Mouse (Mus musculus) midbrain, embryonic 15.5 days (tissue): Measurements from ENCODE around the gene Sco1. TPM values are rescaled to one million over a fixed set of nuclear protein-coding genes. Genes with fewer than 3 reads are reported as not detected.

Source experiments
- ATAC-seq: fragments of 200-750 bp; cut with Nextera tagmentation; replicated peaks from 2 replicates; pipeline ENCODE4 v1.8.0; 2017; ENCODE audit warnings: moderate TSS enrichment
- H3K27ac ChIP-seq: fragments of 300-500 bp; sonication (generic); 2 replicates; pipeline ENCODE4 v1.5.1; 2015; ENCODE audit warnings: mild to moderate bottlenecking, inconsistent platforms
- H3K27me3 ChIP-seq: fragments of 300-500 bp; sonication (generic); replicated peaks from 2 replicates; pipeline ENCODE4 v1.6.1; 2015; ENCODE audit warnings: inconsistent platforms
- H3K36me3 ChIP-seq: fragments of 300-500 bp; sonication (generic); replicated peaks from 2 replicates; pipeline ENCODE4 v1.6.1; 2015; ENCODE audit warnings: inconsistent platforms
- H3K4me1 ChIP-seq: fragments of 300-500 bp; sonication (generic); 2 replicates; pipeline ENCODE4 v1.6.1; 2015; ENCODE audit warnings: inconsistent platforms
- H3K4me2 ChIP-seq: fragments of 300-500 bp; sonication (generic); 2 replicates; pipeline ENCODE4 v1.6.1; 2015; ENCODE audit warnings: inconsistent platforms, mild to moderate bottlenecking, moderate library complexity
- H3K4me3 ChIP-seq: fragments of 300-500 bp; sonication (generic); 2 replicates; pipeline ENCODE4 v1.5.1; 2015; ENCODE audit warnings: mild to moderate bottlenecking, inconsistent platforms
- H3K9ac ChIP-seq: fragments of 300-500 bp; sonication (generic); 2 replicates; pipeline ENCODE4 v1.6.1; 2015; ENCODE audit warnings: mild to moderate bottlenecking, inconsistent platforms
- H3K9me3 ChIP-seq: fragments of 300-500 bp; sonication (generic); 2 replicates; pipeline ENCODE4 v1.6.1; 2016; ENCODE audit warnings: inconsistent platforms
- WGBS: fragments of 180-500 bp; shearing (Covaris S2); methylation state at CpG from one replicate; pipeline ENCODE4 v1.1.7; 2015; ENCODE audit warnings: mixed read lengths; 5-methylcytosine and 5-hydroxymethylcytosine counted together
- polyA plus RNA-seq: library from polyadenylated mRNA; unstranded; fragments of >200 nt; fragmentation: Nextera tagmentation; extraction: Ambion mirVana; gene quantifications from 2 replicates; pipeline ENCODE4 v1.2.1, GENCODE M21; 2015

Gene Sco1
- polyA plus RNA-seq, 1 experiment from 2014 or later, result 13.5 TPM

- WGBS, result 13% methylated on average over 6 of the region's 6 CpGs
- Histone ChIP-seq H3K9me3 (no peaks in the 10 kb centered on the region), H3K4me3 (no peak overlapping the region), H3K27me3 (0 out of 2 replicates have a peak, but pooled peaks cover 5% of the 10 kb centered on the region), H3K27ac (no peak overlapping the region), H3K9ac (no peak overlapping the region), H3K4me1 (peaks cover 17% of the 10 kb centered on the region), H3K36me3 (no peaks in the 10 kb centered on the region), H3K4me2 (peak overlapping the region; percentile 59)
- no peak for ATAC-seq
Observed at GRCm38 (mm10) chr11:67023802-67024340, 28.6 kb upstream of the Sco1 start.

GRCm38 (mm10) chr11:67024867-67025477 lies 27.5 kb upstream of the Sco1 start, which contains the start of gene Tmem220:
Tmem220 (plus strand) TSS chr11:67025154.
- Histone ChIP-seq H3K4me2 (peak within 1 kb of the TSS; percentile 59), H3K4me3 (peak within 1 kb of the TSS; percentile 38), H3K27me3 (0 out of 2 replicates have a peak, but pooled peaks cover 5% of the 10 kb centered on the region), H3K27ac (no peak within 1 kb of the TSS), H3K36me3 (no peaks in the 10 kb centered on the region), H3K9me3 (no peaks in the 10 kb centered on the region), H3K4me1 (peaks cover 17% of the 10 kb centered on the region), H3K9ac (peak within 1 kb of the TSS; percentile 27; the same call in 1 of the 2 replicates)
- 2% methylated on average over 35 of the region's 35 CpGs for WGBS
- ATAC-seq, result peak; percentile 95

DNA sequence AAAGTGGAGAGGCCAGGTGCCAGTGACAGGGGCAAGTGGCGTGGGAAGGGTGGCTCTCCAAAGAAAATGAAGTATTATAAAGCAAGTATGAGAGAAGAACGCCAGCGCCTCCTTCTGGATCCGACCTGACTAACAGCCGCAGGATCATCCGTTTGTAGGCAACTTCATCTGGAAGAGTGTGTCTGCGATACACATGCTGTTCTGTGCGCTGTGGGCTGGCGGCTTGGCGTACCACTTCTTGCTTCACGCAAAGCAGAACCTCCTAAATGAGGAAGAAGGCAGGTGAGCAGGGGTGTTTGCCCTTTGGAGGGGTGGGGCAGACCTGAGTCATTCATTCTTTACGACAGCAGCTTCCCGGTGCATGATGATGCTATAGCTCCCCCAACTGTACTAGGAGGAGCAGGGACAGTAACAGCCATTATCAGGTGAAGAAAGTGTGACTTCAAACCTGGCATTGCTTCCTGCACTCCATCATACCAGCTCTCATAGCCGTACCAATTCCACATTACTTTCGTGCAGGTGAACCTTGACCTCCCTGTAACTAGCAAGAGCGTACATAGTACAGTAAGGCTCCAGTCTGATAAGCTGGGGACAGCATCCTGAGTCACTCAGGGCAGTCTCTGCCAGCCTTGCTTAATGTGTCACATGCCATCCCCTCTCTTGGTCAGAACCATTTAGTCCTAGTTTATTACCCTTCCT lies 21.4 kb upstream of the Sco1 start:
- Histone ChIP-seq H3K27me3 (no peaks in the 10 kb centered on the region), H3K9ac (no peak overlapping the region), H3K9me3 (no peaks in the 10 kb centered on the region), H3K27ac (no peak overlapping the region), H3K4me3 (no peak overlapping the region), H3K4me2 (no peak overlapping the region), H3K36me3 (no peaks in the 10 kb centered on the region), H3K4me1 (no peaks in the 10 kb centered on the region)
- WGBS, result 64% methylated on average over 16 of the region's 16 CpGs
- ATAC-seq, result no peak

GRCm38 (mm10) chr11:67031603-67031915 lies 20.9 kb upstream of the Sco1 start:
- H3K4me2 ChIP-seq, result no peak overlapping the region
- no peak overlapping the region for H3K27ac ChIP-seq
- H3K4me3 ChIP-seq, result no peak overlapping the region
- no peak for ATAC-seq
- H3K9ac ChIP-seq, result no peak overlapping the region
- no peaks in the 10 kb centered on the region for H3K27me3 ChIP-seq
- no peaks in the 10 kb centered on the region for H3K9me3 ChIP-seq
- H3K4me1 ChIP-seq, result no peaks in the 10 kb centered on the region
- WGBS, result 79% methylated on average over 2 of the region's 2 CpGs
- H3K36me3 ChIP-seq, result no peaks in the 10 kb centered on the region

GRCm38 (mm10) chr11:67034775-67035485 lies 17.5 kb upstream of the Sco1 start:
- no peaks in the 10 kb centered on the region for H3K4me1 ChIP-seq
- no peak for ATAC-seq
- H3K9ac ChIP-seq, result no peak overlapping the region
- 86% methylated on average over 4 of the region's 4 CpGs for WGBS
- H3K4me3 ChIP-seq, result no peak overlapping the region
- H3K9me3 ChIP-seq, result no peaks in the 10 kb centered on the region
- no peaks in the 10 kb centered on the region for H3K27me3 ChIP-seq
- peaks cover 13% of the 10 kb centered on the region for H3K36me3 ChIP-seq
- H3K4me2 ChIP-seq, result no peak overlapping the region
- no peak overlapping the region for H3K27ac ChIP-seq

- Histone ChIP-seq H3K4me2 (no peak overlapping the region), H3K27me3 (no peaks in the 10 kb centered on the region), H3K9me3 (no peaks in the 10 kb centered on the region), H3K27ac (no peak overlapping the region), H3K4me3 (no peak overlapping the region), H3K9ac (no peak overlapping the region), H3K4me1 (no peaks in the 10 kb centered on the region), H3K36me3 (peaks cover 26% of the 10 kb centered on the region)
- no peak for ATAC-seq
- WGBS, result 94% methylated on average over 6 of the region's 6 CpGs
Observed at GRCm38 (mm10) chr11:67036229-67036628, 16.2 kb upstream of the Sco1 start.

DNA sequence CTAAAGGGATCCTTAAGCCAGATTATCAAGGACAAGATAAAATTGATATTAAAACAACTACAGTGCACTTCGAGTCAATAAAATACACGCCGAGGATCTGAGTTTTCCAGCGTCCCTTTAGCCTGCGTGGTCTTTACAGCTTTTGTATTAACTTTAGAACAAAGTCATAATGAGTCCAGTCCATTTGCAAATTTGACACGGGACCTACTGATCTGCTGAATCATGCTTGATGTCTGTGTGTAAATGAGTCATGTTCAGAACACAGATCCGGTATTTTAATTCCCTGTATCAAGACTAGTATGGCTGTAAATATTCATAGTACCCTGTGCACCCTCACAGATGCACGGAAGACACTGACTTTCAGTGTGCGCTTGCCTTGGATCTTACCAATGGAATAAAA lies 15.6 kb upstream of the Sco1 start:
- no peak for ATAC-seq
- Histone ChIP-seq H3K4me1 (no peaks in the 10 kb centered on the region), H3K9ac (no peak overlapping the region)

DNA sequence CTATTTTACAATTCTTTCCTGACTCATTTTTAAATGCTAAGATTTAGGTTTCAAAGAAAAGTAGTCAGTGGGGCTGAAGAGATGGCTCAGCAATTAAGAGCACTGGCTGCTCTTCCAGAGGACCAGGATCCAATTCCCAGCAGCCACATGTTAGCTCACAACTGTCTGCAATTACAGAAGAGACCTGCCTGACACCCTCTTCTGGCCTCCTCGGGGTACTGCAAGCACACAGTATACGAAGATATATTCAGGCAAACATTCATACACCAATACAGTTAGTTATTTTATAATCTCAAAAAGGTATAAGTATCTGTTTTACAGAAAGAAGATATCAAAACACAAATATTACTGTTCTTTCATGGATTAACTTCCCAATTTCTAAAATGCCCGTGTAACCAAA lies 12.7 kb upstream of the Sco1 start:
- no peak for ATAC-seq
- WGBS, result 91% methylated on average over 3 of the region's 3 CpGs

More for the DNA sequence above, 15.6 kb upstream of the Sco1 start:
- whole genome bisulfite sequencing, result 94% methylated on average over 9 of the region's 9 CpGs
- no peak overlapping the region for H3K4me2 ChIP-seq
- H3K9me3 ChIP-seq, result no peaks in the 10 kb centered on the region
- no peak overlapping the region for H3K27ac ChIP-seq
- H3K36me3 ChIP-seq, result peaks cover 33% of the 10 kb centered on the region
- H3K4me3 ChIP-seq, result no peak overlapping the region
- no peaks in the 10 kb centered on the region for H3K27me3 ChIP-seq

GRCm38 (mm10) chr11:67040483-67040882 lies 12.0 kb upstream of the Sco1 start:
- Histone ChIP-seq H3K9me3 (no peaks in the 10 kb centered on the region), H3K27me3 (no peaks in the 10 kb centered on the region), H3K27ac (no peak overlapping the region), H3K4me2 (no peak overlapping the region), H3K9ac (no peak overlapping the region), H3K36me3 (peaks cover 36% of the 10 kb centered on the region), H3K4me1 (no peaks in the 10 kb centered on the region), H3K4me3 (no peak overlapping the region)
- 95% methylated on average over 6 of the region's 6 CpGs for WGBS
- ATAC-seq, result no peak

More for the DNA sequence above, 12.7 kb upstream of the Sco1 start:
- Histone ChIP-seq H3K27me3 (no peaks in the 10 kb centered on the region), H3K27ac (no peak overlapping the region), H3K9ac (no peak overlapping the region), H3K4me2 (no peak overlapping the region), H3K36me3 (peaks cover 34% of the 10 kb centered on the region), H3K4me3 (no peak overlapping the region), H3K4me1 (no peaks in the 10 kb centered on the region), H3K9me3 (no peaks in the 10 kb centered on the region)

GRCm38 (mm10) chr11:67043007-67043406 lies 9.5 kb upstream of the Sco1 start:
- H3K9me3 ChIP-seq, result no peaks in the 10 kb centered on the region
- H3K4me1 ChIP-seq, result no peaks in the 10 kb centered on the region
- WGBS, result 39% methylated on average over 8 of the region's 8 CpGs
- peaks cover 33% of the 10 kb centered on the region for H3K36me3 ChIP-seq
- no peaks in the 10 kb centered on the region for H3K27me3 ChIP-seq
- no peak overlapping the region for H3K4me2 ChIP-seq
- H3K9ac ChIP-seq, result no peak overlapping the region
- no peak overlapping the region for H3K4me3 ChIP-seq
- ATAC-seq, result no peak
- no peak overlapping the region for H3K27ac ChIP-seq

DNA sequence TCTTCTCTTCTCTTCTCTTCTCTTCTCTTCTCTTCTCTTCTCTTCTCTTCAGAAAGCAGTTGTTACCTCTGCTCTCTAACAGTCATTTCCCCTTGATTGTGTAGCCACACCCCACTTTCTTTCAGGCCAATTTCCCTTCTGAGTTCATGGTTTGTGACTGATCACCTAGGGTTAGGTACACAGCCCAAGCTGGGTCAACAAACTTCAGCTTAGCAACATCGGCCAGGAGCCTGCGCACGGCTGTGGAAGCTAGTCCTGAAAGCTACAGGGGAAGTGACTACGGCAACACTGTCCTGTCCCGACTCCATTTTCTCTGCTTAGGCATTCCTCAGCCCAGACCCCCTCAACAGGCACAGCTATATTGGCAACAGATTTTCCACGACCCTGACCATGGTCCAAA lies 7.5 kb upstream of the Sco1 start:
- Histone ChIP-seq H3K9ac (no peak overlapping the region), H3K4me1 (no peaks in the 10 kb centered on the region), H3K4me3 (no peak overlapping the region), H3K9me3 (no peaks in the 10 kb centered on the region), H3K27ac (no peak overlapping the region), H3K4me2 (no peak overlapping the region), H3K36me3 (peaks cover 26% of the 10 kb centered on the region), H3K27me3 (no peaks in the 10 kb centered on the region)
- ATAC-seq, result no peak
- 84% methylated on average over 6 of the region's 6 CpGs for WGBS

GRCm38 (mm10) chr11:67047199-67047598 lies 5.3 kb upstream of the Sco1 start:
- H3K36me3 ChIP-seq, result 0 out of 2 replicates have a peak, but pooled peaks cover 5% of the 10 kb centered on the region
- no peak overlapping the region for H3K4me2 ChIP-seq
- no peaks in the 10 kb centered on the region for H3K9me3 ChIP-seq
- 91% methylated on average over 5 of the region's 5 CpGs for WGBS
- no peak overlapping the region for H3K4me3 ChIP-seq
- H3K27me3 ChIP-seq, result no peaks in the 10 kb centered on the region
- H3K9ac ChIP-seq, result no peak overlapping the region
- ATAC-seq, result no peak
- H3K27ac ChIP-seq, result no peak overlapping the region
- H3K4me1 ChIP-seq, result peaks cover 10% of the 10 kb centered on the region
